ENCODE assay signal across 21 mouse cellular contexts in the genomic region with DNA sequence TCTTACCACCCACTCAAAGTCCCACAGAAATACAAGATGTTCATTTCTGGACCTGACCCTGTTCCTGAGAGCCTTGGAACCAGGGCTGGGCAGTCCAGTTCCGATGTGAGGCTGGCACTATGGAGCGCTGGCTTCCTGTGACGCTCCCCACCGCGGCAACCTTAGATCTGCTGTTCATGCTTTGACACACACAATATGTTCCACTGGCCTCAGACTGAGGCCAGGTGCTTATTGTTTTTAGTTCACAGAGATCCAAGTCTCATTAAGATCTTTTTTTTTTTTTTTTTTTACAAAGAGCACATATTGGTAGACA.
"Had no signal": no experiment of that assay in that cellular context is flagged by ENCODE, and none has a peak within 500 bp of the region (broad histone marks: within the 10 kb centered on the region; RNA-seq: fewer than 3 reads in every experiment).

No protein-coding gene starts in this region.

- H3K27ac ChIP-seq: forebrain, embryonic 15.5 days; heart, embryonic 10.5 days; hindbrain, embryonic 13.5 days; hindbrain, embryonic 15.5 days; hindbrain, postnatal 0 days; limb, embryonic 13.5 days; limb, embryonic 15.5 days had no signal

- H3K4me1 ChIP-seq: forebrain, embryonic 15.5 days; hindbrain, embryonic 15.5 days had no signal

- H3K9me3 ChIP-seq: forebrain, embryonic 15.5 days; heart, embryonic 10.5 days; heart, embryonic 12.5 days; hindbrain, embryonic 13.5 days; hindbrain, embryonic 15.5 days; limb, embryonic 13.5 days; limb, embryonic 15.5 days had no signal

- ATAC-seq: forebrain, embryonic 15.5 days; forebrain, postnatal 0 days; hindbrain, postnatal 0 days; intestine, embryonic 16.5 days had no signal

- H3K36me3 ChIP-seq: forebrain, embryonic 15.5 days; heart, embryonic 10.5 days; hindbrain, embryonic 15.5 days had no signal

- H3K9ac ChIP-seq: forebrain, embryonic 15.5 days; forebrain, postnatal 0 days; heart, embryonic 12.5 days; hindbrain, embryonic 13.5 days; hindbrain, embryonic 15.5 days; limb, embryonic 13.5 days; limb, embryonic 15.5 days had no signal

- H3K27me3 ChIP-seq: forebrain, embryonic 15.5 days; heart, embryonic 12.5 days; hindbrain, embryonic 15.5 days; limb, embryonic 13.5 days; limb, embryonic 15.5 days had no signal

- H3K4me2 ChIP-seq: forebrain, embryonic 15.5 days; heart, embryonic 12.5 days; hindbrain, embryonic 13.5 days; hindbrain, embryonic 15.5 days; limb, embryonic 13.5 days; limb, embryonic 15.5 days had no signal

- DNase-seq: forebrain, postnatal 0 days; gastrocnemius, postnatal 14 days; gastrocnemius, postnatal 36 days; heart, adult 18-20 months; heart, postnatal 10 days; kidney, adult 11 months; kidney, adult 2 months; kidney, postnatal 14 days; kidney, postnatal 36 days; layer of hippocampus, adult 9-11 months; layer of hippocampus, postnatal 36 days; left cerebral cortex, postnatal 4 days had no signal

- H3K4me3 ChIP-seq: forebrain, embryonic 15.5 days; heart, embryonic 10.5 days; heart, embryonic 12.5 days; hindbrain, embryonic 13.5 days; hindbrain, embryonic 15.5 days; limb, embryonic 13.5 days; limb, embryonic 15.5 days had no signal
